Mouse (Mus musculus) megakaryocyte, embryonic 14.5 days (primary cell): ENCODE measurements around the gene Sec24c. TPM values are rescaled to one million over a fixed set of nuclear protein-coding genes. Genes with fewer than 3 reads are reported as not detected.
A peak's percentile ranks its signal among the peaks of the same experiment; 100 is the strongest.

Source experiments
- H3K27me3 ChIP-seq: replicated peaks from 2 replicates; pipeline ENCODE3; 2012; ENCODE audit warnings: inconsistent platforms
- H3K36me3 ChIP-seq: replicated peaks from 2 replicates; pipeline ENCODE3; 2012; ENCODE audit warnings: low read length, inconsistent platforms, mixed read lengths
- H3K4me1 ChIP-seq: 2 replicates; pipeline ENCODE4 v1.6.1; 2012; ENCODE audit warnings: inconsistent platforms
- H3K4me3 ChIP-seq: replicated peaks from 2 replicates; pipeline ENCODE3; 2012; ENCODE audit warnings: moderate library complexity, mild to moderate bottlenecking, inconsistent platforms
- H3K9me3 ChIP-seq: 2 replicates; pipeline ENCODE4 v1.6.1; 2012; ENCODE audit warnings: inconsistent platforms
- FLI1 ChIP-seq: IDR thresholded peaks from 2 replicates; pipeline ENCODE4 v1.6.1; 2012; ENCODE audit warnings: low read length, inconsistent platforms, mixed read lengths
- GATA1 ChIP-seq: IDR thresholded peaks from 3 replicates; pipeline ENCODE4 v1.6.1; 2012; ENCODE audit warnings: mixed read lengths, low read length, inconsistent platforms, borderline replicate concordance
- polyA plus RNA-seq: library from polyadenylated mRNA; stranded (reverse); fragments of >175 nt; gene quantifications from 2 replicates; pipeline ENCODE4 v1.2.3, GENCODE M21; 2012; ENCODE audit warnings: low replicate concordance; ENCODE audit not compliant: insufficient read depth

The Sec24c gene
- polyA plus RNA-seq, 1 experiment: 52.5 TPM

- Histone ChIP-seq H3K9me3 (no peaks in the 10 kb centered on the region), H3K4me3 (peak overlapping the region; percentile 99), H3K4me1 (peaks cover 27% of the 10 kb centered on the region), H3K36me3 (peaks cover 31% of the 10 kb centered on the region), H3K27me3 (peaks cover 17% of the 10 kb centered on the region)
- TF ChIP-seq GATA1 (no peak), FLI1 (no peak)
Observed at GRCm38 (mm10) chr14:20672990-20673389, 1.1 kb upstream of the Sec24c start.

GRCm38 (mm10) chr14:20673735-20674063 is 409 bp upstream of the Sec24c start:
- no peak for TF ChIP-seq GATA1
- TF ChIP-seq FLI1: no peak
- Histone ChIP-seq H3K36me3 (peaks cover 38% of the 10 kb centered on the region), H3K9me3 (no peaks in the 10 kb centered on the region), H3K4me1 (peaks cover 22% of the 10 kb centered on the region), H3K27me3 (peaks cover 11% of the 10 kb centered on the region), H3K4me3 (peak overlapping the region; percentile 99)

GRCm38 (mm10) chr14:20677906-20678305 is 3.8 kb downstream of the Sec24c start:
- Histone ChIP-seq H3K27me3 (no peaks in the 10 kb centered on the region), H3K36me3 (peaks cover 75% of the 10 kb centered on the region), H3K9me3 (no peaks in the 10 kb centered on the region), H3K4me3 (no peak overlapping the region), H3K4me1 (peaks cover 57% of the 10 kb centered on the region)
- no peak for TF ChIP-seq GATA1
- no peak for TF ChIP-seq FLI1

- Histone ChIP-seq H3K27me3 (no peaks in the 10 kb centered on the region), H3K4me1 (peaks cover 41% of the 10 kb centered on the region), H3K36me3 (peaks cover 100% of the 10 kb centered on the region), H3K9me3 (no peaks in the 10 kb centered on the region), H3K4me3 (no peak overlapping the region)
- TF ChIP-seq GATA1 (no peak), FLI1 (no peak)
Observed at GRCm38 (mm10) chr14:20681742-20682141, 7.6 kb downstream of the Sec24c start.

- Histone ChIP-seq H3K4me1 (peaks cover 38% of the 10 kb centered on the region), H3K36me3 (peaks cover 100% of the 10 kb centered on the region), H3K27me3 (no peaks in the 10 kb centered on the region), H3K4me3 (no peak overlapping the region), H3K9me3 (no peaks in the 10 kb centered on the region)
- TF ChIP-seq FLI1 (no peak), GATA1 (no peak)
Observed at GRCm38 (mm10) chr14:20682498-20682897, 8.4 kb downstream of the Sec24c start.

- Histone ChIP-seq H3K9me3 (no peaks in the 10 kb centered on the region), H3K27me3 (no peaks in the 10 kb centered on the region), H3K4me1 (peaks cover 28% of the 10 kb centered on the region), H3K4me3 (no peak overlapping the region), H3K36me3 (peaks cover 100% of the 10 kb centered on the region)
- TF ChIP-seq FLI1: no peak
- no peak for TF ChIP-seq GATA1
Observed at GRCm38 (mm10) chr14:20686576-20686975, 12.5 kb downstream of the Sec24c start.

- peaks cover 38% of the 10 kb centered on the region for H3K4me1 ChIP-seq
- peaks cover 99% of the 10 kb centered on the region for H3K36me3 ChIP-seq
- H3K4me3 ChIP-seq: no peak overlapping the region
- no peaks in the 10 kb centered on the region for H3K9me3 ChIP-seq
- no peaks in the 10 kb centered on the region for H3K27me3 ChIP-seq
- TF ChIP-seq GATA1 (no peak), FLI1 (no peak)
Observed at GRCm38 (mm10) chr14:20689009-20689408, 14.9 kb downstream of the Sec24c start.

GRCm38 (mm10) chr14:20691772-20692171 is 17.7 kb downstream of the Sec24c start:
- H3K36me3 ChIP-seq: peaks cover 77% of the 10 kb centered on the region
- H3K4me3 ChIP-seq: peak overlapping the region; percentile 50
- TF ChIP-seq GATA1: no peak
- TF ChIP-seq FLI1: no peak
- peaks cover 59% of the 10 kb centered on the region for H3K4me1 ChIP-seq
- no peaks in the 10 kb centered on the region for H3K9me3 ChIP-seq
- H3K27me3 ChIP-seq: no peaks in the 10 kb centered on the region

GRCm38 (mm10) chr14:20693589-20694101 is 19.5 kb downstream of the Sec24c start:
- Histone ChIP-seq H3K36me3 (peaks cover 68% of the 10 kb centered on the region), H3K4me1 (peaks cover 78% of the 10 kb centered on the region), H3K4me3 (peak overlapping the region; percentile 96), H3K9me3 (no peaks in the 10 kb centered on the region), H3K27me3 (no peaks in the 10 kb centered on the region)
- no peak for TF ChIP-seq GATA1
- no peak for TF ChIP-seq FLI1

- Histone ChIP-seq H3K36me3 (peaks cover 67% of the 10 kb centered on the region), H3K4me3 (peak overlapping the region; percentile 96), H3K9me3 (no peaks in the 10 kb centered on the region), H3K4me1 (peaks cover 83% of the 10 kb centered on the region), H3K27me3 (no peaks in the 10 kb centered on the region)
- TF ChIP-seq GATA1 (no peak), FLI1 (no peak)
Observed at GRCm38 (mm10) chr14:20694185-20694883, 20.2 kb downstream of the Sec24c start.
